ENCODE assay signal across 14 mouse cellular contexts in the genomic region with DNA sequence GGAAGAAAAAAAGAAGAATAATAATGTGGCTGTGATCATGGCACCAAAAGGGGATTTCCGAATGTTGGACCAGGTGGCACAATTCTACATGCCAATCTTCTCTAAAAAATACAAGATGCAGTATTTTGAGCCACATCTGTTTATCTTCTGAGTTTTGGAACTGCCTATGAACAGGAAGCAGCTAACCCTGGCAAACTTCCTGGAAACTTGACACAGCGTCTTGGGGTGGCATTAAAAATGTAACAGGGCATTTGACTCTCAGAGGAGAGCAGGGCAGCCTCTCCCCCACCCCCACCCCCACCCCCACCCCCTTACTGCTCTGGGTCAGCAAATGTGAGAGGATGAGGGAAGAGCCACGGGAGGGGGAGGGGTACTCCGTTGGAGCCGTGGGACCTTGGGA. TPM values are rescaled to one million over a fixed set of nuclear protein-coding genes. Genes with fewer than 3 reads are reported as not detected.
DNase-seq lines count a peak whose midpoint lies in the region; ATAC-seq and TF ChIP-seq lines count a peak whose summit lies in the region.
"Had no signal": no experiment of that assay in that cellular context is flagged by ENCODE, and none has a peak within 500 bp of the region (broad histone marks: within the 10 kb centered on the region; RNA-seq: fewer than 3 reads in every experiment).

No protein-coding gene starts in this region.

- H3K4me1 ChIP-seq in midbrain, embryonic 16.5 days (ENCODE audit: control insufficient read depth, insufficient read depth, low read length), result no peaks in the 10 kb centered on the region

- no peak overlapping the region for H3ac ChIP-seq in myocyte (ENCODE audit: control insufficient read depth, insufficient read length)

- WGBS in midbrain, embryonic 16.5 days, result 51% methylated on average over 5 of the region's 5 CpGs

- peak; percentile 20 for DNase-seq in gastrocnemius, adult 8-10 months (ENCODE audit: low spot score in 2 of 2)
- DNase-seq in gastrocnemius, postnatal 4 days (ENCODE audit: low spot score in 2 of 2), result no peak
- peak; percentile 32 for DNase-seq in kidney, postnatal 14 days
- DNase-seq in kidney, adult 9 months, result no peak
- DNase-seq in cerebellum, postnatal 25 days, result no peak
- DNase-seq: cerebellum, postnatal 14 days; liver, postnatal 0 days; retina, postnatal 1 day; thymus, postnatal 4 days had no signal

- H3K27me3 ChIP-seq in myocyte (ENCODE audit: control insufficient read depth, insufficient read depth, insufficient read length), result no peaks in the 10 kb centered on the region
- H3K27me3 ChIP-seq in midbrain, embryonic 16.5 days (ENCODE audit: control insufficient read depth, insufficient read depth, low read depth, low read length), result no peaks in the 10 kb centered on the region

- no peak overlapping the region for H3K27ac ChIP-seq in midbrain, embryonic 16.5 days (ENCODE audit: low read length)
- H3K27ac ChIP-seq: forebrain, embryonic 10.5 days; hindbrain, embryonic 10.5 days had no signal

- no peaks in the 10 kb centered on the region for H3K9me3 ChIP-seq in midbrain, embryonic 16.5 days (replicated peaks; ENCODE audit: control insufficient read depth, low read length, poor library complexity, severe bottlenecking)
- H3K9me3 ChIP-seq: forebrain, embryonic 10.5 days; hindbrain, embryonic 10.5 days had no signal

- H3K36me3 ChIP-seq in myocyte (ENCODE audit: control insufficient read depth, insufficient read depth), result no peaks in the 10 kb centered on the region
- H3K36me3 ChIP-seq in midbrain, embryonic 16.5 days (ENCODE audit: control insufficient read depth, insufficient read depth, low read length), result no peaks in the 10 kb centered on the region
- H3K36me3 ChIP-seq: forebrain, embryonic 10.5 days; hindbrain, embryonic 10.5 days had no signal

- TF ChIP-seq POLR2A in myocyte (IDR thresholded peaks at IDR 0.05; ENCODE audit: insufficient read length, low read depth), result no peak

- peak; percentile 54 to 70 for ATAC-seq in hematopoietic stem cell, adult 5-6 weeks (replicated peaks in 1 of 2; ENCODE audit: insufficient read depth in 1 of 2, low FRiP score in 2 of 2, low TSS enrichment in 1 of 2, low read depth in 1 of 2, poor library complexity in 2 of 2, severe bottlenecking in 2 of 2)
- no peak for ATAC-seq in midbrain, embryonic 16.5 days
- ATAC-seq: liver, postnatal 0 days had no signal

- H3K4me2 ChIP-seq in myocyte (ENCODE audit: low read depth), result peak overlapping the region; percentile 37
- no peak overlapping the region for H3K4me2 ChIP-seq in midbrain, embryonic 16.5 days (ENCODE audit: low read length)

- no peaks in the 10 kb centered on the region for H3K79me2 ChIP-seq in myocyte (ENCODE audit: control insufficient read depth, insufficient read depth)

- H3K4me3 ChIP-seq in myocyte, result no peak overlapping the region
- no peak overlapping the region for H3K4me3 ChIP-seq in midbrain, embryonic 16.5 days (ENCODE audit: low read depth, low read length)
- H3K4me3 ChIP-seq: forebrain, embryonic 10.5 days; hindbrain, embryonic 10.5 days had no signal

- no peak overlapping the region for H3K9ac ChIP-seq in midbrain, embryonic 16.5 days (ENCODE audit: low read depth, low read length)
- H3K9ac ChIP-seq: liver, postnatal 0 days had no signal

TF ChIP-seq in myocyte, 11 proteins besides CTCF, POLR2A, EP300 and RAD21:
- no peak for TF ChIP-seq TCF3 (IDR thresholded peaks at IDR 0.05; ENCODE audit: insufficient read length, low read depth)
- TF ChIP-seq REST (IDR thresholded peaks at IDR 0.05; ENCODE audit: insufficient read depth, insufficient read length), result no peak
- no peak for TF ChIP-seq CEBPB (IDR thresholded peaks at IDR 0.05; ENCODE audit: insufficient read depth, poor library complexity, severe bottlenecking)
- TF ChIP-seq POLR2AphosphoS2 (IDR thresholded peaks at IDR 0.05; ENCODE audit: insufficient read length, low read depth), result no peak
- TF ChIP-seq MYOG (IDR thresholded peaks at IDR 0.05; ENCODE audit: control insufficient read depth in 1 of 3, insufficient read depth in 1 of 3, insufficient read length in 2 of 3, low read depth in 2 of 3), result no peak
- no peak for TF ChIP-seq TCF12 (IDR thresholded peaks at IDR 0.05; ENCODE audit: insufficient read depth, poor library complexity, severe bottlenecking)
- no peak for TF ChIP-seq E2F4 (IDR thresholded peaks at IDR 0.05; ENCODE audit: insufficient read depth)
- TF ChIP-seq MYOD1 (IDR thresholded peaks at IDR 0.05; ENCODE audit: control insufficient read depth in 1 of 3, insufficient read length in 2 of 3, low read depth in 2 of 3), result no peak
- TF ChIP-seq USF1 (IDR thresholded peaks at IDR 0.05; ENCODE audit: low read depth), result no peak
- TF ChIP-seq SRF (IDR thresholded peaks at IDR 0.05; ENCODE audit: control insufficient read depth, insufficient read length, low read depth), result no peak
- no peak for TF ChIP-seq MAX (IDR thresholded peaks at IDR 0.05; ENCODE audit: low read depth)

RNA-seq across cellular contexts. Expression of a gene that starts 25.9 kb away (rescaled TPM):
- total RNA-seq in gastrocnemius, adult 8-10 months (2022), result 100 to 1,000 TPM; 113 to 139 (median 130) TPM
- 10 to 100 TPM; 26.6 to 31.3 TPM for total RNA-seq in gastrocnemius, postnatal 4 days (2021)
- total RNA-seq in hematopoietic stem cell, adult 5-6 weeks (2017), result 14.0 and 16.1 TPM in 2 replicates
- polyA plus RNA-seq in myocyte (2012; fragmentation: generic; extraction: Trizol), result 1.9 TPM
- 0.32 and 0.33 TPM in 2 replicates for polyA plus RNA-seq in midbrain, embryonic 16.5 days (2015; fragmentation: Nextera tagmentation; extraction: Ambion mirVana)

RNA-seq across cellular contexts. Expression of a gene that starts 56.9 kb away (rescaled TPM):
- total RNA-seq in gastrocnemius, adult 8-10 months (2022), result 10 to 100 TPM; 40.0 to 47.4 (median 44.2) TPM
- total RNA-seq in gastrocnemius, postnatal 4 days (2021), result 10 to 100 TPM in 1 of 2 experiments, 1 to 10 TPM in 1; 9.9 to 10.1 TPM
- 17.0 and 19.5 TPM in 2 replicates for total RNA-seq in hematopoietic stem cell, adult 5-6 weeks (2017)
- 2.9 TPM for polyA plus RNA-seq in myocyte (2012; fragmentation: generic; extraction: Trizol)
- polyA plus RNA-seq in midbrain, embryonic 16.5 days (2015; fragmentation: Nextera tagmentation; extraction: Ambion mirVana), result 5.9 and 6.3 TPM in 2 replicates

Comparison
In these comparisons a context has a peak if more than half of its experiments do, and no peak if none do; other contexts are left out.
1. DNase-seq: peak in gastrocnemius, adult 8-10 months (2 of 2) and kidney, postnatal 14 days (single experiment); none in gastrocnemius, postnatal 4 days (0 of 2), kidney, adult 9 months (single experiment) and cerebellum, postnatal 25 days (0 of 2).